Mouse (Mus musculus): ENCODE results near the gene Camta2. TPM values are rescaled to one million over a fixed set of nuclear protein-coding genes. Genes with fewer than 3 reads are reported as not detected.

Gene Camta2
- polyA plus RNA-seq, 1 experiment from 2014 or later: 8.7 TPM

DNA sequence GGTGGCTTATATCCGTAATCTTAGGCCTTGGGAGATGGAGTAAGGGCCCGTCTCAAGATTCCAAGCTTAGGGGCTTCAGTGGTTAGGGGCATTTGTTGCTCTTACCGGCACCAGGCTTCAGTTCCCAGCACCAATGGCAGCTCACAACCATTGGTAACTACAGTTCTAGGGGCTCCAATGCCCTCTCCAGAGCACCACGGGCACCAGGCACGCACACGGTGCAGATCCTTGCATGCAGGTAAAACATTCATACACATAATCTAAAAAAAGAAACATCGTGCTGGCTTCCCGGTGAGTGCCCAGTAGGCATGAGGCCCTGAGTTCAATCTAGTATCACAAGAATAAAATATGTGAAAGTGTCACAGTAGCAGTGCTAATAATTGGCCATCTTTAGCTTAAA, 24.8 kb downstream of the Camta2 start:
- no peak for DNase-seq (ENCODE audit: low spot score)
- 93% methylated on average over 8 of the region's 8 CpGs for WGBS
- ATAC-seq: no peak
- no peak overlapping the region for H3K9ac ChIP-seq (ENCODE audit: low read length)
- H3K27me3 ChIP-seq (replicated peaks; ENCODE audit: control insufficient read depth, insufficient read depth, low read length): no peaks in the 10 kb centered on the region
- H3K4me2 ChIP-seq (ENCODE audit: low read length): no peak overlapping the region
- H3K27ac ChIP-seq (ENCODE audit: low read depth, low read length): no peak overlapping the region
- no peaks in the 10 kb centered on the region for H3K9me3 ChIP-seq (replicated peaks; ENCODE audit: control insufficient read depth, low read length)
- peaks cover 6% of the 10 kb centered on the region for H3K4me1 ChIP-seq (ENCODE audit: control insufficient read depth, insufficient read depth, low read length)
- no peak overlapping the region for H3K4me3 ChIP-seq (ENCODE audit: low read depth, low read length)
- peaks cover 52% of the 10 kb centered on the region for H3K36me3 ChIP-seq (ENCODE audit: control insufficient read depth, insufficient read depth, low read length)

DNA sequence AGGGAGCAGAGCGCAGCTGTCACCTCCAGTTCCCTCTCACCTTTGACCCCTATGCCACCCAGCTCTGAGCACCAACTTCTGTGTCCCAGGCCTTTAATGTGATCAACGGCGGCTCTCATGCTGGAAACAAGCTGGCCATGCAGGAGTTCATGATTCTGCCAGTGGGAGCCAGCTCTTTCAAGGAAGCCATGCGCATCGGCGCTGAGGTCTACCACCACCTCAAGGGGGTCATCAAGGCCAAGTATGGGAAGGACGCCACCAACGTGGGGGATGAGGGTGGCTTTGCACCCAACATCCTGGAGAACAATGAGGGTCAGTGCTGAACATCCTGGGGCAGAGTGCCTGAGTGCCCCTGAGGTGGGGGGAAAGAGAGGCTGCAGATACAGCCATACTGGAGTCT, 27.3 kb downstream of the Camta2 start:
- ATAC-seq: no peak
- Histone ChIP-seq H3K9me3 (replicated peaks; ENCODE audit: control insufficient read depth, low read length) (no peaks in the 10 kb centered on the region), H3K4me2 (ENCODE audit: low read length) (no peak overlapping the region), H3K27me3 (replicated peaks; ENCODE audit: control insufficient read depth, insufficient read depth, low read length) (no peaks in the 10 kb centered on the region), H3K4me1 (ENCODE audit: control insufficient read depth, insufficient read depth, low read length) (peaks cover 11% of the 10 kb centered on the region), H3K27ac (ENCODE audit: low read depth, low read length) (no peak overlapping the region), H3K4me3 (ENCODE audit: low read depth, low read length) (no peak overlapping the region), H3K9ac (ENCODE audit: low read length) (no peak overlapping the region), H3K36me3 (ENCODE audit: control insufficient read depth, insufficient read depth, low read length) (peaks cover 46% of the 10 kb centered on the region)
- no peak for DNase-seq (ENCODE audit: low spot score)
- 94% methylated on average over 8 of the region's 8 CpGs for WGBS

DNA sequence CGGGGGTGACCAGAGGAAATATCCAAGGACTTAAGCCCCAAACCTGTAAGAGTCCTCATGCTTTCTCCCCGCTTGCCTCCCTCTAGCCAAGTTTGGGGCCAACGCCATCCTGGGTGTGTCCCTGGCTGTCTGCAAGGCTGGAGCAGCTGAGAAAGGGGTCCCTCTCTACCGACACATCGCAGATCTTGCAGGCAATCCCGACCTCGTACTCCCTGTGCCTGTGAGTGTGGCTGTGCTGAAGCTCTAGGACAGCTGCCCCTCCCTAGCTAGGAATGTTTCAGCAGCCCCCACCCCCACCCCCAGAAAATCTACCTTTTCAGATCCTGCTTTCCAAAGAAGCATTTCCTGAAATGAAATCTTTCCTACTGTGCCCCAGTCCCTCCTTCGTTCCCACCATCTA, 29.0 kb downstream of the Camta2 start:
- H3K4me1 ChIP-seq (ENCODE audit: control insufficient read depth, insufficient read depth, low read length): peaks cover 13% of the 10 kb centered on the region
- 81% methylated on average over 8 of the region's 8 CpGs for WGBS
- no peaks in the 10 kb centered on the region for H3K27me3 ChIP-seq (replicated peaks; ENCODE audit: control insufficient read depth, insufficient read depth, low read length)
- peaks cover 29% of the 10 kb centered on the region for H3K36me3 ChIP-seq (ENCODE audit: control insufficient read depth, insufficient read depth, low read length)
- no peak overlapping the region for H3K9ac ChIP-seq (ENCODE audit: low read length)
- H3K4me3 ChIP-seq (ENCODE audit: low read depth, low read length): no peak overlapping the region
- no peak overlapping the region for H3K4me2 ChIP-seq (ENCODE audit: low read length)
- H3K27ac ChIP-seq (ENCODE audit: low read depth, low read length): no peak overlapping the region
- DNase-seq (ENCODE audit: low spot score) (no peak), ATAC-seq (no peak)
- no peaks in the 10 kb centered on the region for H3K9me3 ChIP-seq (replicated peaks; ENCODE audit: control insufficient read depth, low read length)

DNA sequence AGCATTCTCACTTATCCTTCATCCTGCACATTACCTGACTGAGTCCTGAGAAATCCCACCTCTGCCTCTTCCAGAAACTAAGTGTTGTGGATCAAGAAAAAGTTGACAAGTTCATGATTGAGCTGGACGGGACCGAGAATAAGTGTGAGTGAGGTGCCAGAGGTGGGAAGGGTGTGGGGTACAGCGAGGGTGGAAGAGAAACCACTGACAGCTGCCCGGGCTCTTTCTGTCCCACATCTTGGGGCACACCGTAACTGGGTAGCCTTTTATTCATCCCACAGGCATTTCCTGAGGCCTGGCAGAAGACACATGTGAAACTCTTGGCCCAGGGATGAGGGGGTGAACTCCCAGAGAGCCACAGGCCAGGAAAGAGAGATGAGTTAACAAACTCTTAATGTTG, 29.4 kb downstream of the Camta2 start:
- no peak for ATAC-seq
- no peak overlapping the region for H3K9ac ChIP-seq (ENCODE audit: low read length)
- H3K27ac ChIP-seq (ENCODE audit: low read depth, low read length): no peak overlapping the region
- no peaks in the 10 kb centered on the region for H3K9me3 ChIP-seq (replicated peaks; ENCODE audit: control insufficient read depth, low read length)
- no peak overlapping the region for H3K4me3 ChIP-seq (ENCODE audit: low read depth, low read length)
- peaks cover 13% of the 10 kb centered on the region for H3K4me1 ChIP-seq (ENCODE audit: control insufficient read depth, insufficient read depth, low read length)
- H3K36me3 ChIP-seq (ENCODE audit: control insufficient read depth, insufficient read depth, low read length): peaks cover 25% of the 10 kb centered on the region
- whole genome bisulfite sequencing: 91% methylated on average over 5 of the region's 5 CpGs
- no peak for DNase-seq (ENCODE audit: low spot score)
- no peaks in the 10 kb centered on the region for H3K27me3 ChIP-seq (replicated peaks; ENCODE audit: control insufficient read depth, insufficient read depth, low read length)
- no peak overlapping the region for H3K4me2 ChIP-seq (ENCODE audit: low read length)

DNA sequence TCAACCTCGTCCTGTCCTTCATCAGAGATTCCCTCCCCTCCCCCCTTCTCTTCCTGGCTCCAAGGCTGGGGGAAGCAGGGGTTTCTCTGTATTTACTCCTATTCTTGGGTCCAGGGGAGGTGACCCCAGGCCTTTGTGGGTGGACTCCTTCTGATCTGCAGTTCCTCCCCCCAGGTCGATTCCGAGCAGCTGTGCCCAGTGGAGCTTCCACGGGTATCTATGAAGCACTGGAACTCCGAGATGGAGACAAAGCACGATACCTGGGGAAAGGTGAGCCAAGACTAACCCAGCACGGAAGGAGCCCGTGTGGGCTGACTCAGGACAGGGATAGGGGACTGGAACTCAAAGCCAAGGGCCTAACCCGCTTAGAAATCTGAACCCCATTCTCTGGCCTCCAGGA, 29.9 kb downstream of the Camta2 start:
- 59% methylated on average over 9 of the region's 9 CpGs for WGBS
- no peak overlapping the region for H3K27ac ChIP-seq (ENCODE audit: low read depth, low read length)
- no peaks in the 10 kb centered on the region for H3K9me3 ChIP-seq (replicated peaks; ENCODE audit: control insufficient read depth, low read length)
- no peak overlapping the region for H3K9ac ChIP-seq (ENCODE audit: low read length)
- ATAC-seq (no peak), DNase-seq (ENCODE audit: low spot score) (no peak)
- H3K27me3 ChIP-seq (replicated peaks; ENCODE audit: control insufficient read depth, insufficient read depth, low read length): no peaks in the 10 kb centered on the region
- peaks cover 14% of the 10 kb centered on the region for H3K4me1 ChIP-seq (ENCODE audit: control insufficient read depth, insufficient read depth, low read length)
- H3K4me2 ChIP-seq (ENCODE audit: low read length): no peak overlapping the region
- peaks cover 20% of the 10 kb centered on the region for H3K36me3 ChIP-seq (ENCODE audit: control insufficient read depth, insufficient read depth, low read length)
- H3K4me3 ChIP-seq (ENCODE audit: low read depth, low read length): no peak overlapping the region

DNA sequence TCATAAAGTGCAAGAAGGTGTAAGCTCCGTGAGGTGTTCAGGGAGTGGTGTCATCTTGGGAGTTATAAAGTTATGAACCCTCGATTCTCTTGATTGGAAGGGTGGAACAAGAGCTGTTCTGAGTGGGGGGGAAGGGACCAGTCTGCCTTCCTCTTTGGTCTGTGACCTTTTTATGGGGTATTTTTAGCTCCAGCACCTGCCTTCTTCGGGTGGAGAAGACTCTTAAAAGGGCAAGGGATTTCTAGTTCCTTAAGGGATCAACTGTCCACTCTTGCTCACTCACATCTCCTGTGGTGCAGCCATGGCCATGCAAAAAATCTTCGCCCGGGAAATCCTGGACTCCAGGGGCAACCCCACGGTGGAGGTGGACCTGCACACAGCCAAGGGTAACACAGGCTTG, 30.3 kb downstream of the Camta2 start:
- Histone ChIP-seq H3K4me1 (ENCODE audit: control insufficient read depth, insufficient read depth, low read length) (peaks cover 19% of the 10 kb centered on the region), H3K36me3 (ENCODE audit: control insufficient read depth, insufficient read depth, low read length) (peaks cover 19% of the 10 kb centered on the region), H3K4me2 (ENCODE audit: low read length) (no peak overlapping the region), H3K9ac (ENCODE audit: low read length) (no peak overlapping the region; the same call in 1 of the 2 replicates), H3K4me3 (ENCODE audit: low read depth, low read length) (no peak overlapping the region), H3K27me3 (replicated peaks; ENCODE audit: control insufficient read depth, insufficient read depth, low read length) (no peaks in the 10 kb centered on the region), H3K27ac (ENCODE audit: low read depth, low read length) (no peak overlapping the region), H3K9me3 (replicated peaks; ENCODE audit: control insufficient read depth, low read length) (no peaks in the 10 kb centered on the region)
- WGBS: 58% methylated on average over 6 of the region's 6 CpGs
- DNase-seq (ENCODE audit: low spot score) (no peak), ATAC-seq (no peak)

DNA sequence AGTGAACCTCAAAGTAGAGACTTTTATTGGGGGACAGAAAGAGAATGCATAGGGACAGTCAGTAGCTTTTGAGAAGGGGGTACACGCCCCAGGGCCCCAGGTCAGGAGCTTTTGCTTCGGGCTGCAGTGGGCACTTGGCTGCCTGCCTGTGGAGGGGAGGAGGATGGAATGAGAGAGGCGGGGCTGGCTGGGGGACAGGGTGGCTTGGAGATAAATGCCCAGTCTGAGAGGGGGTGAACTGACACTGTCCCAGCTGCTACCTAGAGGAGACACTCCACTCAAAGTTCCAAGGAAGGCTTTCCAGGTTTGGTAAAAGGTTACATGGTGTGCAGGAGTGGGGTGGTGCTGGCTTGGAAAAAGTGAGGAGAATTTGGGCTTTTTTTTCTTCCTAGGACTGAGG, 30.9 kb downstream of the Camta2 start, which contains the start of gene Eno3:
Gene Eno3 (plus strand): TSS at position 239 of the 400 bp plus-strand sequence.
- 9% methylated on average over 3 of the region's 3 CpGs for WGBS
- no peak for DNase-seq (ENCODE audit: low spot score)

DNA sequence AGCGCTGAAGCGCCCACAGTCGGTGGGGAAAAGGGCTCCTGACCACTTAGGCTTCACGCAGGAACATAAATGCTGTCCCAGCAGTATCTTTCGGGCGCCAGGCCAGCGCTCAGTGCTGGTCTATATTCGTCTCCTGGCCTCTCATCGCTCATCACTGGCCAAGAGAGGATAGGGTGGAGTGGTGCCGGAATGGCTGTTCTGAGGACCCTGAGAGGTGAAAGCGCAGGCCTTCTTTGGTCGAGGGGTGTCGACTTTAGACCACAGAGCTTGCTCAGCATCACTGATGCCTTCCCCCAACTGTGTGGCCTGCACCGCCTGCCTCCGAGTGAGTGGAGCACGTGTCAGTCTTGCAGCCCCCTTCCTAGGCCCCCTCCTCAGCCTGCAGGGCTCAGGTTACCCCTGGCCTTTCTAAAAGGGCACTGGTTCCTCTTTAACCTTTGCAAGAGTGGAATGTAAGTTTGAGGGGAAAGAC, 31.4 kb downstream of the Camta2 start:
- Histone ChIP-seq H3K27ac (ENCODE audit: low read depth, low read length) (no peak overlapping the region; the same call in 1 of the 2 replicates), H3K4me3 (ENCODE audit: low read depth, low read length) (peak overlapping the region; percentile 100)
- 4% methylated on average over 16 of the region's 16 CpGs for WGBS

More for the DNA sequence above, 30.9 kb downstream of the Camta2 start, which contains the start of gene Eno3:
- ATAC-seq: no peak
- Histone ChIP-seq H3K9ac (ENCODE audit: low read length) (peak within 1 kb of the TSS; percentile 97), H3K9me3 (replicated peaks; ENCODE audit: control insufficient read depth, low read length) (no peaks in the 10 kb centered on the region), H3K4me1 (ENCODE audit: control insufficient read depth, insufficient read depth, low read length) (peaks cover 21% of the 10 kb centered on the region), H3K27ac (ENCODE audit: low read depth, low read length) (peak within 1 kb of the TSS; percentile 95; the same call in 1 of the 2 replicates), H3K36me3 (ENCODE audit: control insufficient read depth, insufficient read depth, low read length) (peaks cover 19% of the 10 kb centered on the region), H3K4me3 (ENCODE audit: low read depth, low read length) (peak within 1 kb of the TSS; percentile 100), H3K4me2 (ENCODE audit: low read length) (peak within 1 kb of the TSS; percentile 91), H3K27me3 (replicated peaks; ENCODE audit: control insufficient read depth, insufficient read depth, low read length) (no peaks in the 10 kb centered on the region)

DNA sequence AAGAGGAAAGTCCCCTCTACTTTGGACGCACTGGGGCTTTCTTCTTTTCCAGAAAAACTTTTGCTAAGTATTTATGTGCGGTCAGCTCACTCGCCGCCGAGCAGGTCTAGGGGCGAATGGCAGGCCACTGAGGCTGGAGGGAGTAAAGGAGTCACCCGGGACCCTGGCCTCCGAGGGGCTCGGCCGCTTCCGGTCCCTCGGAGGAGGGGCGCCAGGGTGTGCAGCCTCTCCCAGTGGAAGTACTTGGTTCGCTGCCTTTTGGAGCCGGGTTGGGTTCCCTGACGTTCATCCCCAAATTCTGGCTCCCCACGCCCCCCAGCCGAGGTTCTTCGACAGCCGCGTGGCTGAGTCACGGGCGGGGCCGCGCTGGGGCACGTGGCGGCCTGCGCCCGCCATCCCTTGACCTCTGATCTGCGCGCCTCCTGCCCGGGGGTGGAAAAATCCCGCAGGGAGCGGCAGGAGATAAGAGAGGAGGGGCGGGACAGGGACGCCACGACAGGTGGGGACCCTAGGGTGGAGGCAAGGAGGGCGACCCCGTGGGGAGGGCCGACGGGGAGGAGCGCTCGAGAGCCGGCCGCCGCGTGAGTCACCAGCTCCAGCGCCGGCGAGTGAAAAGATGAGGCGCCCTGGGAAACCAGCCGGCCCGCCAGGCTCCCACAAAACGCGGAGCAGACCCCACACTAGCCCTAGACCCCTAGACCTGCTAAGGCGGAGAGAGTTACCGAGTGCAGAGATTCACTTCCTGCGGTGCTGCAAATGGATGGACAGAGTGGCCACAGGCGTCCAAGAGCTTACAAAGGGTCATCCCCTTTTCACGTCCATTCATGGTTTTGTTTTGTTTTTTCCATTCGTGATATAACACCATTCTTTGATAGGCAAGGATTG, 32.1 kb downstream of the Camta2 start:
- DNase-seq (ENCODE audit: low spot score) (peak; percentile 55), ATAC-seq (no peak)
- peak overlapping the region; percentile 100 for H3K4me3 ChIP-seq (ENCODE audit: low read depth, low read length)
- peaks cover 21% of the 10 kb centered on the region for H3K4me1 ChIP-seq (ENCODE audit: control insufficient read depth, insufficient read depth, low read length)
- WGBS: under 1% methylated on average over 54 of the region's 61 CpGs
- peak overlapping the region; percentile 91 for H3K4me2 ChIP-seq (ENCODE audit: low read length)
- no peaks in the 10 kb centered on the region for H3K9me3 ChIP-seq (replicated peaks; ENCODE audit: control insufficient read depth, low read length)
- H3K36me3 ChIP-seq (ENCODE audit: control insufficient read depth, insufficient read depth, low read length): peaks cover 26% of the 10 kb centered on the region
- H3K27ac ChIP-seq (ENCODE audit: low read depth, low read length): peak overlapping the region; percentile 95
- peak overlapping the region; percentile 97 for H3K9ac ChIP-seq (ENCODE audit: low read length)
- H3K27me3 ChIP-seq (replicated peaks; ENCODE audit: control insufficient read depth, insufficient read depth, low read length): no peaks in the 10 kb centered on the region

More for the DNA sequence above, 31.4 kb downstream of the Camta2 start:
- Histone ChIP-seq H3K9me3 (replicated peaks; ENCODE audit: control insufficient read depth, low read length) (no peaks in the 10 kb centered on the region), H3K36me3 (ENCODE audit: control insufficient read depth, insufficient read depth, low read length) (peaks cover 23% of the 10 kb centered on the region), H3K4me1 (ENCODE audit: control insufficient read depth, insufficient read depth, low read length) (peaks cover 21% of the 10 kb centered on the region), H3K4me2 (ENCODE audit: low read length) (peak overlapping the region; percentile 91), H3K27me3 (replicated peaks; ENCODE audit: control insufficient read depth, insufficient read depth, low read length) (no peaks in the 10 kb centered on the region), H3K9ac (ENCODE audit: low read length) (peak overlapping the region; percentile 97)
- ATAC-seq (no peak), DNase-seq (ENCODE audit: low spot score) (peak; percentile 7)

Measured in forebrain, embryonic 14.5 days (tissue).